Mouse (Mus musculus) heart, postnatal 36 days (tissue): Measurements from ENCODE around the gene Arrdc4. TPM values are rescaled to one million over a fixed set of nuclear protein-coding genes. Genes with fewer than 3 reads are reported as not detected.

ENCODE experiments used
- DNase-seq, 2 experiments: peaks; one replicate each; pipeline ENCODE4 v3.0.0; 2021 to 2022
- intact Hi-C: fragments of 180-260 bp; cut with DNase I; formaldehyde crosslinking; loops from one replicate; pipeline ENCODE4 v1.15.1; 2025
- total RNA-seq, 2 experiments: library from RNA; stranded (reverse); gene quantifications; 2 replicates each; pipeline ENCODE4 v1.2.3; 2021

Arrdc4 gene
- total RNA-seq, 2 experiments from 2014 or later = 9.7 to 11.1 TPM

DNA sequence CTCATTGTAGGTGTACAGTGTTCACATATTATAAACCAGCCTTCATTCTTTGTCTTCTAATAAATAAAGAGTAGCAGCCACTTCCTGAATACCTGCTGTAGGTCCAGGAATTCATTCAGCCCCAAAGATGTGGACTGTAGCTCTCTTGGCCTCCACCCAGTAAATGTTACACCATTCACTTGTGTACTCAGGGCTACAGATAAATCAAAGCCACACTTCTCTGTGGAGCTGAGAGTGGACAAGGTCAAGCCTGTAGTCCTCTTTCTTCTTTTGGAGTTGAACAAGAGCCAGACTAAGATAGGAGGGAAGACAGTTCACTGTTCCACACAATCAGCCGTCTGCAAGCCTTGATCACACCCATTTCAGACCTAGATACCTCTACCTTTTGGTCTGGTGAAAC lies 36.1 kb downstream of the Arrdc4 start:
- intact Hi-C loops = loop anchor here (5.0 kb wide), 1 partner anchor 34 kb away; the partner anchor contains the start of gene Arrdc4
- no peak for DNase-seq

DNA sequence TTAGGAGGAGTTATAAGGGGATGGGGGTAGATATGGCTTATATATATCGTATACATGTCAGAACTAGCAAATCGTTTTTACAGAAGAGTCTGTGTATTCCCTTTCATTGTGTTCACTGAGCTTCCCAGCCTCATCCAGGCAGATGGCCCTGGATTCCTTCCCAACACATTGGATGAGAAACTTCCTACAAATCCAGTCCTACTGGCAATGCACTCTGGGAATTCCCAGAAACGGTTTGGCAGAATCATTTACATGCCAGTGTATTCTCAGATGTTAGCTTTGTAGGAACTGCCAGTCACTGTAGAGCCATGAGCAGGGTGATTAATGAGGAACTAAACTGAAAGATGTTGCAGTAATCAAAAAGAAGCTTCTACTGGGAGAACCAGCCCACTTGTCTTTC lies 36.6 kb downstream of the Arrdc4 start:
- DNase-seq = no peak
- intact Hi-C loops = loop anchor here (5.0 kb wide), 1 partner anchor 35 kb away; the partner anchor contains the start of gene Arrdc4

DNA sequence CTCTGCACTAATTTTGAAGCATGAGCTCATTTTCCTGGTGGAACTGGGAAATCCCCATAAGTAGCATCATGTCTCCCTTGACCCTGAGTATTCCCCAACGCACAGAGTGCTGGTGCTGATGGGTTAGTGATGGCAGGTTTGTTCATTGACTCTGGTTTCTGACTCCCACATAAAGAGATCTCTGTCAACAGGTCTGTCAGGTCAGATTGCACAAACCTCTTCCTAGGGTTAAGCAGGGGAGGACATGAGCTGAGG lies 39.8 kb downstream of the Arrdc4 start:
- DNase-seq = no peak
- intact Hi-C loops = no loop called here

DNA sequence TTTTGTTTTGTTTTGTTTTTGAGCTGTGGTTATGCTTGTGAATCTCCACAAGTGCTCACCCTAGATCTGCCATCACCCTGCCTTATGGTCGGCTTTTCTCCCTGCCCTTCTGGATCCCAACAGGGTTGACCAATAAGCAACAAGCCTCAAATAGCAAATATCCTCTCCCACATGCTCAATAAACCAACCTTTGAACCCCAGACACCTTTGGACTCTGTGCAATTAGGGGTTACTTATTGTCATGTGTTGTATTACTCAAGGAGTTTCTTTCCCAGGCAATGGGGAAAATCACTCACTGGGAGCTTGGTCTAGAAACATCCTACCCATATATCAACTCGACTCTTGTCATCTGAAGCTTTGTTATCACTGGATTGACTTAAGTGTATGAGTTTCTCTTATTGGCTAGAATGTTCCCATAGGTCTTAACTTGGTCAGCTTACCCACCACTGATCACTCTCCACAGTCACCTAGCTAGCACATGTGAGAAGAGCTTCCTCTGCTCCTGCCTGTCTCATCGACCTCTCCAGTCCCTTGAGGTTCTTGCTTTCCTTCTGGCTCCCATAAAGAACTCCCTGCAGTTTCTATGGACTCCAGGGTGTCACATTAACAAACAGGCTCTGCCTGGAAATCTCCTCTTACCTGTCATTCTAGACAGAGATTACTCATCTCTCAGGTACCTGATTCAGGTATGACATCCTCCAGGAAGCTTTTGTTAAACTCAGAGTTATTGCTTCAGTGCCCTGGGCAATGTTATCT lies 40.3 kb downstream of the Arrdc4 start:
- intact Hi-C loops = no loop called here
- DNase-seq = no peak

DNA sequence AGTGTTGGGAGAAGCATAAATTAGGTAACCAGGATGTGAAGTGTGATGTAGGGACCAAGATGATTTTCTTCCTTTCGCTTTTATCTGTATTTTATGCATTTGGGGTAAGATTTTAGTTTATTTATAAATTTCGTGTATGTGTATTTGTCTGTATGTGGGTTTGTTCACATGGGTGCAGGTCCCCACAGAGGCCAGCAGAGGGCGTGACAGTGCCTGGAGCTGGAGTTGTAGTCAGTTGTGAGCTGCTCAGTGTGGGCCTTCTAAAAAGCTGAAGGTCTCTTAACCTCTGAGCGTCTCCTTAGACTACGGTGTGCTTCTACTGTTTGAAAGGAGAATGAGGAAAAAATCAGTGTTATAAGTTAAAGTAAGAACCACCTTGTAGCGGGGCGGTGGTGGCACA lies 43.9 kb downstream of the Arrdc4 start:
- intact Hi-C loops = no loop called here

DNA sequence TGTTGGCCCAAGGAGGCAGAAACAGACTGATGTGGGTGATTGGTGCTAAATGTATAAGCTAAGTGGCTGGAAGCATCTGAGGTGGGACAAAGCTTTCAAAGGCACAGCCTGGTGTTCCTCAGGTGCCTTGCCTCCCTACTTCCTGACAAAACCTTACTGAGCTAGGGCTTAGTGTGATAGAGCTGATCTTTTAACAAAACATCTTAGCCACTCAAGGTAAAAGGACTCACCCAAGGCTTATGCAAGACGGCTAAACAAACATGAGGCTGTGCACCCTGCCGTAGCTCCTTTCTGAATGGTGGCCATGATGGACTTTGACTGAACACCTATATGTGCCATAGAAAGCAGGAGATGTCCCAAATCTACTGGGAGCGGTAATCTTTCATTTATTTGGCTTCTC lies 51.7 kb downstream of the Arrdc4 start:
- intact Hi-C loops = loop anchor here (10.0 kb wide), 1 partner anchor 93 kb away; no protein-coding TSS in a partner anchor
- DNase-seq = no peak

More for the DNA sequence above, 43.9 kb downstream of the Arrdc4 start:
- no peak for DNase-seq

DNA sequence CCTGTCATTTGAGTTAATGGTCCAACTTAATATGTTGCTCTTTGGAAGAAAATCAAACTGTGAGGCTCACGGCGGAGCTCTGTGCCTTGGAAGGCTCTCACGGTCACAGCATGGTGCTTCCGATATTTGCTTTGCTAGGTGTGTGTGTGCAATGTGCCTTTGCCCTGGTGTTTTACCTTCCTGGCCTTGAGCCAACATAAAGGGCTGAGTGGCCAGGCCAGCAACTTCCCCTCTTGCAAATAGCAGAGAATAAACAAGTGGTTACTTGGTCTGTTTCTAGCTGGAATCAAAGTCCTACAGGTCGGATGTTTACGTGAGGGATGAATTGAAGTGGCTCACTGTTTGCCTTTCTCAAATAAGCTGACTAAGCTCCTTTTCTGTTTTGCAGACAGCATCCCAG lies 52.1 kb downstream of the Arrdc4 start:
- intact Hi-C loops = loop anchor here (10.0 kb wide), 1 partner anchor 92 kb away; no protein-coding TSS in a partner anchor
- no peak for DNase-seq

DNA sequence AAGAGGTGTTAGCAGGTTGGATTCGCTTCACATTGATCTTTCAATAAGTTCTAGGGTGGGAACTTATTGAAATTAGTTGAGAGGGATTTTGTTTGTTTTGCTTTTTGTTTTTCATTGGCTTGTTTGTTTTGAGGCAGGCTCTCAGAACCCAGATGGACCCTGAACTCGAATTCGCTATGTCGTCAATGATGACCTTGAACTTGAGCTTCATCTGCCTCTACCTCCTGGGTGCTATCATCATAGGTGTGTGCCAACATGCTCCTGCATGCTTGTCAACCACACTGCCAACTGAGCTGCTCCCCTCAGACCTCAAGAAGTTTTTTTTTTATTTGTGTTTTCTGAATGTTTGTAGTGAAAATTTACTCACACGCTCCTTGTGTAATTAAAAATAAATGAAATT lies 52.6 kb downstream of the Arrdc4 start:
- intact Hi-C loops = loop anchor here (10.0 kb wide), 1 partner anchor 92 kb away; no protein-coding TSS in a partner anchor
- no peak for DNase-seq

DNA sequence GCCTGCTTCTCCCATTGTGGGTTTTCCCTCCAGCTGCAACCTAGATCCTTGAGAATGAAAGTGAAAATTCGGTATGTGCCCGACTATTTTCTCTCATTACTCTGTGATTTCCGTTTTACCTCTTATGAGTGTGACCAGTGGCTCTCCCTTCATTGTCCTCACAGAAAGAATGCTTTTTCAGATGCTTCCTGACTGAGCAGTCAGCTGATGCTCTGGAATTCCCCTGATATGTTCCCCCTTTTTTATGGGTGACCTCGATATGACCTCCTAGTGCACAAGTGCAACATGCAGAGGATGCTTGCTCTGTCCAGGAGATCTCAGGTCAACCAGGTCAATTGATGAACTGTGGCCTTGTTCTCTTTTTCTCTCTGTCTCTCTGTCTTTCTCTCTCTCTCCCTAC lies 56.3 kb downstream of the Arrdc4 start:
- intact Hi-C loops = loop anchor here (10.0 kb wide), 1 partner anchor 88 kb away; no protein-coding TSS in a partner anchor
- DNase-seq = no peak

DNA sequence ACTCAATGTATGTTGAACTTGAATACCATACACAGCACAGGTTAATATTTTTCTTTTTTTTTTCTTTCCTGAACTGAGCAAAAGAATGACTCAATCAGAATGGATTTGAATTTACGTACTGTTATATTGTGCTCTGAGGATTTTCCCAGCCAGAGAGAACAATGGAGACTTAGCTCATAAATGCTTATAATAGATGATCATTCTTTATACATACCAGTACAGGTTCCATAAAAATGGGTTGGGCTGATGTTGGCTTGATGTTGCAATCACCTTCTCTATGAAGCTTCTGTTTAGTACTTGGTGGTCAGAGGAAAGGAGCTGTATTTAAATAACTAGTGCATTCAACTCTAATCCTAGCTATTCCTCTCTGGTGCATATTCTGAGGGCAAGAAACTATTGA lies 57.6 kb downstream of the Arrdc4 start:
- intact Hi-C loops = loop anchor here (10.0 kb wide), 1 partner anchor 87 kb away; no protein-coding TSS in a partner anchor
- no peak for DNase-seq

DNA sequence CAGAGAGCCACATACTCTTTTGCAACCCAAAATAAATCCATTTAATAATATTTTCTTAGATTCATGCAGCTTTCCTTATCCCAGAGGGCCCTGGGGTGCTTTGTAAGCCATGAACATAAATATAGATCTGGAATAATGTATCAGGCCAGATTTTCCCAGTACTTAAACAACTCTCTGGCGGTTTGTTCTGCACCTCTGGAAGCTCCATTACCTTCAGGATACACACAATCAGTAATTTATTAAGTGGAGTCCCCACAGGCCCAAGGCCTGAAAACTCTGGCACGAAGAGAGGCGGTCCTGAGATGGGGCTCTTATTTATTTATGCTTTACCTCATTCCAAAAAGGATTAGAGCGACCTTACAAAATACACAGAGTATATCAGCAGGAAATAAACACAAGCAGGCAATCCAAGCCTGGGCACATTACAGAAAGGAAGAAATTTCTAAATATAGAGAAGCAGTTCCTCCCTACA lies 61.9 kb downstream of the Arrdc4 start:
- DNase-seq = no peak
- intact Hi-C loops = loop anchor here (5.0 kb wide), 1 partner anchor 60 kb away; the partner anchor contains the start of gene Arrdc4
